Mouse (Mus musculus) embryonic stem cell, embryonic (primary cell): ENCODE results near the gene Fcmr.

Experiments used
- CTCF ChIA-PET, 4 experiments: fragments of 300-600 bp in 2 of 4; fragments of 350-600 bp in 2 of 4; sonication (Branson Sonifier 250); formaldehyde crosslinking; loops; one replicate each; lab custom pipeline; 2022; ENCODE audit warnings: inconsistent platforms in 2 of 4; lab: Charles Lee
- POLR2A ChIA-PET, 4 experiments: fragments of 300-600 bp in 2 of 4; fragments of 350-600 bp in 2 of 4; sonication (Branson Sonifier 250); formaldehyde crosslinking; loops; one replicate each; lab custom pipeline; 2022; ENCODE audit warnings: antibody characterized with exemption in 4 of 4, inconsistent platforms in 1 of 4; lab: Charles Lee

The Fcmr gene

GRCm38 (mm10) chr1:130865541-130866221 lies at the start of gene Fcmr:
Gene Fcmr, plus strand, starts transcription at chr1:130865669.
- POLR2A ChIA-PET = no interaction called here

DNA sequence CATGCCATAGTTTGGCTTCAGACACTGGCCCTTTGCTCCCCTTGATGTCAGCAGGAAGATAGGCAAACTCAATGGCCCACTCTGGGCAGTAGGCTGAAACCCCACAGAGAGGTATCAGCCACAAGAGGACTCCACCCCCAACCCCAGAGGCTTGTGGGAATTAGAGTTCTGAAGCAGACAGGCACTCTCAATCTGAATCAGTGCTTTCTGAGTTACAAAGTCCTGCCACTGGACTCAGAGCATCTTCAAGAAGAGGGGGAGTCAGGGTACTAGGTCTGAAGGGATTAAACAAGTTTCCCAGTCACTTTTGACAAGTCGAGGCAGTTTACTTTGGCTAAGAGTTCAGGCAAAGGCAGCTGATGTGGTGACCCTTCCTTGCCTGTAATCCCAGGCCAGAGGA lies 45.7 kb upstream of the Fcmr start:
- CTCF ChIA-PET = no interaction called here
- POLR2A ChIA-PET = no interaction called here

More at GRCm38 (mm10) chr1:130865541-130866221, at the start of gene Fcmr:
- CTCF ChIA-PET = interaction anchor here in 2 of 4 experiments (1.0 to 1.4 kb wide), 3 partner anchors 9 to 11 kb away, joined by 3 read pairs; no protein-coding TSS in a partner anchor

GRCm38 (mm10) chr1:130820316-130821148 lies 44.9 kb upstream of the Fcmr start:
- ChIA-PET CTCF (no interaction called here), POLR2A (no interaction called here)

DNA sequence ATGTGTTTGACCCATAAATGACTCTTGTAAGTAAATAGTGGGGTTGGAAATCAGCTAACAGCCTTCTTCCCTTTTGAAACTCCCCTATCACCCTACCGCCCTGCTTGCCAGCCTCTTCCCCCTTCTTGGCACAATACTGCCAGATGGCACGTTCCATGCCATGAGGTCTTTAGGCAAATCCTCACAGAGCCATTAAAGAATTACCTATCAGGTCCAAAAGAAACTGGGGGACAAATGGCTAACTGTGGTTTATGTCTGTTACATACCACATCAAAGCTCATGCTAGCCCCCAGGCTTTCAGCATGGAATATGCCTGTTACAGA lies 44.4 kb upstream of the Fcmr start:
- CTCF ChIA-PET = no interaction called here
- POLR2A ChIA-PET = no interaction called here

DNA sequence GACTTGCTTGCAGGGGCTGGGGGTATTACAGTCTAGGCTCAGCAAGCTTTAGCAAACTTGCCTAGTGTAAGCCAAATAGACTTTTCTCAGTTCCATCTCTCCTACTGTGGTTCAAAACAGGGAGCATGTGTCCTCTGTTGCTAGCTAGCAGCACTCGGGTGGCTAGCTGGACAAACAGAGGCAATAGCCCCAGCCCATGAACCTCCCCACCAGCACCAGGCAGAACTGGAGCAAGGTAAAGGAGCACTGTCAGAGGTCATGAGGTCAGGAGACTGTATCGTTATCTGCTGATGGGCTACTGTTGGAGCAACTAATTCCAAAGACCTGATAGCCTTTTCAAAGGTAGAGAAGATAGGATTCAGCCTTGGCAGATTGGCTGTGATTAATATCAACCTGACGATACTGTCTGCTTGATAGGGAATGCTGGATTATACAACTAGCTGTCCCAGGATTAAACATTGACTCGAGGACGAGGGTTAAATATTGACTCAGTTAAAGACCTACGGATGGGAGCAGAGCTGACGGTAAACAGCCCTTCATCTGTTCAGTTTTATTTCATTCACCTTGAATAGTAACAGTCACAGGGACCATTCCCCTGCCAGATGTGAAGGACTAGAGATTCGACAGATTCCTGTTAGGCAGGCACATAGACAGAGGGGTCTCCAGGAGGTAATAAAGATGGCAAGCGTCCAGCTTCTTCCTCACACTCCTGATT lies 43.4 kb upstream of the Fcmr start:
- ChIA-PET POLR2A (no interaction called here), CTCF (no interaction called here)

- ChIA-PET POLR2A (interaction anchor here in 1 of 4 experiments (0.5 kb wide), 1 partner anchor 105 kb away, joined by 3 read pairs; no protein-coding TSS in a partner anchor), CTCF (no interaction called here)
Observed at GRCm38 (mm10) chr1:130826448-130826847, 39.0 kb upstream of the Fcmr start, which contains the start of gene Pigr. Gene Pigr, plus strand, starts transcription at chr1:130826684.

DNA sequence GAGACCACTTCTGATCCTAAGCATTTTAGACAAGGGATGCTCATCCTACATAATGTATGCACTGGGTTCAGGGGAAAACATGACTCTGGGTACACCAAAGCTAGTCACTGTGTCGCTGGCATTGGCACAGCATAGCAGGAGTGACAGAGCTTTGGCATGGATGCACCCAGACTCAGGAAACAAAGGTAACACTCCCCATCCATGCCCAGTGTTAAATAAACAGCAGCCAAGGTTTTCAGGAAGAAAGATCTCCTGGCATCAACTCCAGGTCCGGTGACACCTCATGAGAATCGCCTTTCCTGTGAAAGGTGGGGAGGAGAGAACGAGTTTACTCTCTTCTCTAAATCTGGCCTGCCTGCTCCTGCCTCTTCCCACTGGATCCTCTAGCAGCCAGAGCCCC lies 36.8 kb upstream of the Fcmr start:
- ChIA-PET CTCF (no interaction called here), POLR2A (no interaction called here)

DNA sequence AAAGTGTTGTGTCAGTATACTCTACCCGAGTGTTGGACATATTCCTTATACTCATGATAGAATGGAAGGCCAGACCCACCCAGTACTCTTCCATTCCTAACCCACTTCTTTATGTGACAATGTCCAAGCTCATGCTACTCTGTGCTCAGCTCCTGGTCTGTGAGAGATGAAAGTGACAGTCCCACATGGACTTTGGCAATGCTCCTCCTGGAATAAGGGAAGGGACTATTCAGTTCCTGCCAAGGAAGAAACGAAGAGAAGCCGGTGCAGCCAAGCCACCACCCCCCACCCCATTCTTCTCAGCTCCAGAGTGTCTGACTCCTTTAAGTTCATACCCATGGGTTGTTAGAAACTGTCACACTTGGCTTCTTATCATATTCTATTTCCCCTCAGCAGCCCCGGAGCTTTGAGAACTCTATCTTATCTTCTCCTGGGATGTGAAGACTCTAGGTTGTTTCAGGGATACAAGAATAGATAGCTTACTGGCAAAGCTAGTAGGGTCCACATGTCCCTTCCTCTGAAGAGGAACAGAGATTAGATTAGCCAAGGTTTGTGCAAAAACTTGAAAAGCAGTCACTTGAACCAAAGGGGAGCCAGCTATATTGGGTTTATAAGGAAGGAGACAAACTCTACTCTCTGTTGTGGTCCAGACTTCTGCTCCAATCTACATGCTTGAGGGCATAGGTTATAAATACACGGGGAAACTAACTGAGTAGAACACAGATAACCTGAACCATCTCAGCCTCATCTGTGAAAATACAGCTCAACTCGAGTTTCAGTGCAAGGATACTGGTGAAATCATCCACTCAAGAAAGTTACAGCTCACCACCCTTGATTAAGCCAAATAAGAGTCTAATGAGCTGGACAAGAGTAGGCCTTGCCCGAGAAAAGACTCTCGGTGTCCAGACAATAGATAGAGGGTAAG lies 35.3 kb upstream of the Fcmr start:
- ChIA-PET CTCF (interaction anchor here in 1 of 4 experiments (0.5 kb wide), 1 partner anchor 65 kb away, joined by 3 read pairs; no protein-coding TSS in a partner anchor), POLR2A (no interaction called here)

DNA sequence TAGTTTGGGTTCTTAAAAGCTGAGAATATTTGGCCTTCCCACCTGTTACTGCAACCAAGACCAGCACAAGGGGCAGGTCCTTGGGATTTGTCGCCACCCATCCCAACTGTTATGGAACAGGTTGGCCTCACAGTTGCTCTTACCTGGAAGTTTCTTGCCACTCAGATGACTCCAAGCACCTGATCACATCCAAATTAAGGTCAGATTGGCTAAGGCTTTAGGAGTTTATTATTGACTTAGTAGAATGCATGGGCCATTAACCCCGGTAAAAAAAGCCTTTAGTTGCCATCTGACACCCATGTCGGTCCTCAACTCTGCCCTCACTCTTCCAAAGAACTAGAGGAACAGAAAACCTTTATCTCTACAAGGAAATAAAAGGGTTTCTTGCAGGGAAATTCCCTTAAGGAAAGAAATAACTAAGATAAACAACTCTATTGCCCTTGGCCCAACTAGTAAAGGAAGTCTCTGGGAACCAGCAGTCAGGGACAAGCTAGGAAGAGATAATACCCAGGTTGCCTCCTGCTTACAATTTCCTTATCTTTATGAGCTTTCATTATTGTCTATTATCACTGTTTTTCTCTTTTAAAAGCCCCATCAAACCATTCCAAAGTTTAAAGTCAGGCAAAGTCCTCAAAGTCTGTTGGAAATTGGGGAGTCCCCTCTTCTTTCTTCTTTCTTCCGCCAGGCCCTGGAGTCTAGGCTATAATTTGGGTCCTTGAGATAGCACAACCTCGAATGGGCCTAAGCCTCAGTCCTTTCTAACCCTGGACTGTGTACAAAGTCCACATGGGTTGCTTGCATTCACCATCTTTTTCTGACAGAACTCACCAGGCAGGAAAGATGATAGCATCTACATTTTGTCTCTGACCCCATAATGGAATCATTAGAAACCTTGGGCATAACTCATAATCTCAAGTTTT lies 33.0 kb upstream of the Fcmr start:
- ChIA-PET CTCF (interaction anchor here in 2 of 4 experiments (0.5 to 0.7 kb wide), 3 partner anchors 36 to 289 kb away, joined by 3 to 4 read pairs (median 3); no protein-coding TSS in a partner anchor), POLR2A (interaction anchor here in 2 of 4 experiments (0.6 kb wide), 2 partner anchors 15 to 557 kb away, joined by 3 to 5 read pairs; no protein-coding TSS in a partner anchor)

DNA sequence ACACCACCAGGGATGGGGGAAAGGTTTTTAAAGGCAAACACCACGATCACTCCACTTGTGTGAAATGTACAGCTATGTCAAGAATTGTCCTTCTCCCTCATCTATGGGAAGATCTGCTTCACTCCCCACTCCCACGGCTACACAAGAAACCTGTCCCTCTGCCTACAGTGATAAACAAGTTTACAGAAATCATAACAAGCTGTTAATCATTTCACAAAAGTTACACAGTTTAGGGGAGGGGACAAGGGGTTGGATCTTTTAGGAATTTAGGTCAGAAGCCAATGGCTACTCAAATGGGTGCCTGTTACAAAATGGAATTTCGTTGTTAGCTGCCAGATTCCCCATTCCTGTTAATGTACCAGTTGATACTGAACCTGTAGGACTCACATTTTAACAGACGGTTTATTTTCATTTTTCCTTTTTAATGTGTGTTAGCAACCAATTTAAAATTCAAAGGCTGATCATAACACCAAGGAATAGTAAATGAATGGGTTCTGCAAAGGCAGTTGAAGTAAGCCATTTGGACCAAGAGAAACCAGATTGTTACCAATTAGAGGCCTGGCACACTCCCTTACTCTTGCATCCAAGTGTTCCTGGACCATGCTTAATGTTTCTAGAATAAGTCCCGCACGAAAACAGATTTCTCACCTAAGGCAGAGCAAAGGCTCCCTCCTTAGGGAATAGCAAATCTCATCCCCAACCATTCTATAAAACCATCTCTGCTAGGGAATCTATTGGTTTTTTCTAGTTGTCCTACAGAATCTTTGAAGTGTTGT lies 30.1 kb upstream of the Fcmr start:
- CTCF ChIA-PET = no interaction called here
- POLR2A ChIA-PET = no interaction called here

GRCm38 (mm10) chr1:130838288-130838687 lies 27.2 kb upstream of the Fcmr start:
- CTCF ChIA-PET = interaction anchor here in 1 of 4 experiments (0.6 kb wide), 1 partner anchor 903 kb away, joined by 3 read pairs; no protein-coding TSS in a partner anchor
- POLR2A ChIA-PET = interaction anchor here in 1 of 4 experiments (1.0 kb wide), 1 partner anchor 23 kb away, joined by 3 read pairs; no protein-coding TSS in a partner anchor

DNA sequence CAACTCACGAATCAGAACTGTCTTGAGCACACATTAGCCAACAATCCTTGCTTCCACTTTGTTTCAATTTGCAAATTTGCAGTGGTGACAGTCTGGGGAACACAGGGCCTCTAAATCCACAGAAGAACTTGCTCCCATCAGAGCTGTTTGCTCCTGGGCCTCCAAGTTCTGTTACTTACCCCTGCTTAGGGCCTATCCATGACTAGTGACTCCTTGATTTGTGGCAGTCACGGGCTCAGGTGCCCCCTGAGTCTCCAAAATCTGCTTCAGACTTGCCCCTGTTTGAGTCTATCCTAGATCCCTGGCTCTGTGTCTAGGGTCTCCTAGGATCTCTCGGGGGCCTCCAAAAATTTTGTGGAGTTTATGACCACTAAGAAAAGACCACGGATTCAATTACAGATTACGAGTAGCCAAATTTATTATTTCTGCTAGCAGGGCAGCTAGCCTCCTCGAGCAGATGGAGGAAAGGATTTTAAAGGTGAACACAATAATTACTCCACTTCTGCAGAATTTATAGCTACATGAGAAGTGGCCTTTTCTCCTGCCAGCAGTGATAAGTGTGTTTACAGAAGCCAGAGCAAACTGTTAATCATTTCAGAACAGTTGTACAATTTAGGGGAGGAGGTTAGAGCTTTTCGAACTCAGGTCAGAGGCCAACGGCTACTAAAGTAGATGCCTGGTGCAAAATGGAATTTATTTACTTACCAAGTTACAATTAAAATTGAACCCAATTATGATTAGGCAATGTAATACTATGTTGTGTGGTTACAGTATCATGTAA lies 24.7 kb upstream of the Fcmr start:
- ChIA-PET CTCF (no interaction called here), POLR2A (no interaction called here)

GRCm38 (mm10) chr1:130841621-130842020 lies 23.8 kb upstream of the Fcmr start:
- CTCF ChIA-PET = interaction anchor here in 1 of 4 experiments (0.8 kb wide), 1 partner anchor 218 kb away, joined by 3 read pairs; no protein-coding TSS in a partner anchor
- POLR2A ChIA-PET = no interaction called here

GRCm38 (mm10) chr1:130844516-130844915 lies 21.0 kb upstream of the Fcmr start:
- POLR2A ChIA-PET = no interaction called here
- CTCF ChIA-PET = no interaction called here

GRCm38 (mm10) chr1:130849530-130850214 lies 15.8 kb upstream of the Fcmr start:
- POLR2A ChIA-PET = no interaction called here
- CTCF ChIA-PET = interaction anchor here in 1 of 4 experiments (0.9 kb wide), 1 partner anchor 203 kb away, joined by 3 read pairs; no protein-coding TSS in a partner anchor
